Comparison of ENCODE assay signal across 18 mouse cellular contexts in genomic region chr12:84766113-84766735, GRCm38 (mm10). TPM values are rescaled to one million over a fixed set of nuclear protein-coding genes. Genes with fewer than 3 reads are reported as not detected.
DNase-seq lines count a peak whose midpoint lies in the region; ATAC-seq and TF ChIP-seq lines count a peak whose summit lies in the region.
"Had no signal": no experiment of that assay in that cellular context is flagged by ENCODE, and none has a peak within 500 bp of the region (broad histone marks: within the 10 kb centered on the region; RNA-seq: fewer than 3 reads in every experiment).

No protein-coding gene starts in this region.

- intact Hi-C loops in heart, postnatal 25 days (cut with DNase I): no loop called here

- no peaks in the 10 kb centered on the region for H3K9me3 ChIP-seq in heart, embryonic 12.5 days (replicated peaks)
- no peaks in the 10 kb centered on the region for H3K9me3 ChIP-seq in kidney, embryonic 16.5 days (ENCODE audit: low read length)
- no peaks in the 10 kb centered on the region for H3K9me3 ChIP-seq in E14TG2a.4 (ENCODE audit: low read length)
- no peaks in the 10 kb centered on the region for H3K9me3 ChIP-seq in intestine, embryonic 15.5 days
- H3K9me3 ChIP-seq: forebrain, embryonic 15.5 days; hindbrain, embryonic 12.5 days; limb, embryonic 13.5 days had no signal

- H3K9ac ChIP-seq in heart, embryonic 12.5 days: no peak overlapping the region
- no peak overlapping the region for H3K9ac ChIP-seq in kidney, embryonic 16.5 days (replicated peaks; ENCODE audit: low read length)
- H3K9ac ChIP-seq in intestine, embryonic 15.5 days: no peak overlapping the region
- H3K9ac ChIP-seq: forebrain, embryonic 15.5 days; hindbrain, embryonic 12.5 days; limb, embryonic 13.5 days had no signal

- H3K27me3 ChIP-seq in heart, embryonic 12.5 days (replicated peaks): no peaks in the 10 kb centered on the region
- H3K27me3 ChIP-seq in kidney, embryonic 16.5 days (ENCODE audit: insufficient read depth, low read length): no peaks in the 10 kb centered on the region
- no peaks in the 10 kb centered on the region for H3K27me3 ChIP-seq in E14TG2a.4 (ENCODE audit: insufficient read depth, low read length)
- H3K27me3 ChIP-seq in intestine, embryonic 15.5 days (replicated peaks): no peaks in the 10 kb centered on the region
- H3K27me3 ChIP-seq: CH12.LX; forebrain, embryonic 15.5 days; hindbrain, embryonic 12.5 days; limb, embryonic 13.5 days had no signal

- no peak overlapping the region for H3K4me2 ChIP-seq in heart, embryonic 12.5 days
- no peak overlapping the region for H3K4me2 ChIP-seq in kidney, embryonic 16.5 days (replicated peaks; ENCODE audit: low read depth, low read length)
- no peak overlapping the region for H3K4me2 ChIP-seq in intestine, embryonic 15.5 days (replicated peaks)
- H3K4me2 ChIP-seq: forebrain, embryonic 15.5 days; hindbrain, embryonic 12.5 days; limb, embryonic 13.5 days had no signal

- 51% methylated on average over 5 of the region's 5 CpGs for WGBS in heart, embryonic 12.5 days
- WGBS in kidney, embryonic 16.5 days: 57% methylated on average over 5 of the region's 5 CpGs
- 72% methylated on average over 5 of the region's 5 CpGs for WGBS in intestine, embryonic 15.5 days

- TF ChIP-seq CTCF in E14TG2a.4 (conservative IDR thresholded peaks at IDR 0.05; ENCODE audit: low read length): no peak

- DNase-seq in heart, postnatal 25 days (ENCODE audit: low spot score): no peak
- no peak for DNase-seq in kidney, postnatal 36 days
- DNase-seq in adrenal gland, postnatal 10 days: no peak
- DNase-seq in layer of hippocampus, adult 9-10 months (ENCODE audit: low spot score): no peak
- DNase-seq: adrenal gland, postnatal 25 days; cerebellum, adult 8-10 months; kidney, adult 18-20 months; lung, adult 18-20 months; lung, postnatal 4 days had no signal

- ATAC-seq in heart, embryonic 12.5 days (ENCODE audit: insufficient number of reproducible peaks, low FRiP score): peak; percentile 56
- peak; percentile 78; the same call in 1 of the 2 replicates for ATAC-seq in kidney, embryonic 16.5 days (ENCODE audit: low FRiP score, low TSS enrichment)
- ATAC-seq in intestine, embryonic 15.5 days: peak; percentile 60
- ATAC-seq: forebrain, embryonic 15.5 days; midbrain, embryonic 16.5 days had no signal

- H3K36me3 ChIP-seq in heart, embryonic 12.5 days: peaks cover 38% of the 10 kb centered on the region
- H3K36me3 ChIP-seq in kidney, embryonic 16.5 days (ENCODE audit: insufficient read depth, low read length): peaks cover 23% of the 10 kb centered on the region
- H3K36me3 ChIP-seq in E14TG2a.4 (ENCODE audit: insufficient read depth, low read length): peaks cover 80% of the 10 kb centered on the region
- H3K36me3 ChIP-seq in intestine, embryonic 15.5 days: peaks cover 12% of the 10 kb centered on the region; the same call in 1 of the 2 replicates

- H3K27ac ChIP-seq in heart, embryonic 12.5 days (ENCODE audit: poor library complexity, severe bottlenecking): no peak overlapping the region
- H3K27ac ChIP-seq in kidney, embryonic 16.5 days (ENCODE audit: low read length): no peak overlapping the region
- H3K27ac ChIP-seq in intestine, embryonic 15.5 days: 0 out of 2 replicates have a peak overlapping the region, but pooled peaks have one; percentile 22
- H3K27ac ChIP-seq: forebrain, embryonic 15.5 days; hindbrain, embryonic 12.5 days; limb, embryonic 13.5 days had no signal

- H3K4me1 ChIP-seq in heart, embryonic 12.5 days (replicated peaks): peaks cover 19% of the 10 kb centered on the region
- H3K4me1 ChIP-seq in kidney, embryonic 16.5 days (ENCODE audit: insufficient read depth, low read length): peaks cover 18% of the 10 kb centered on the region
- H3K4me1 ChIP-seq in E14TG2a.4 (replicated peaks; ENCODE audit: low read depth, low read length): peaks cover 86% of the 10 kb centered on the region
- peaks cover 14% of the 10 kb centered on the region for H3K4me1 ChIP-seq in intestine, embryonic 15.5 days (replicated peaks)

- no peak overlapping the region for H3K4me3 ChIP-seq in heart, embryonic 12.5 days
- H3K4me3 ChIP-seq in kidney, embryonic 16.5 days (ENCODE audit: low read length): no peak overlapping the region
- H3K4me3 ChIP-seq in E14TG2a.4 (replicated peaks; ENCODE audit: low read length): peak overlapping the region; percentile 26; the same call in 1 of the 2 replicates
- no peak overlapping the region for H3K4me3 ChIP-seq in intestine, embryonic 15.5 days (replicated peaks)
- H3K4me3 ChIP-seq: forebrain, embryonic 15.5 days; hindbrain, embryonic 12.5 days; limb, embryonic 13.5 days had no signal

RNA-seq across cellular contexts. Expression of gene Npc2, which starts 6.7 kb away (rescaled TPM):
- 55.0 and 56.5 TPM in 2 replicates for polyA plus RNA-seq in heart, embryonic 12.5 days (2016; fragmentation: Nextera tagmentation; extraction: Ambion mirVana)
- 10 to 100 TPM; 25.7 to 30.4 TPM for total RNA-seq in heart, postnatal 25 days (2021)
- polyA plus RNA-seq in kidney, embryonic 16.5 days (2015; fragmentation: Nextera tagmentation; extraction: Ambion mirVana): 65.4 and 69.8 TPM in 2 replicates
- polyA plus RNA-seq in intestine, embryonic 15.5 days (2015; fragmentation: Nextera tagmentation; extraction: Ambion mirVana): 76.7 and 77.9 TPM in 2 replicates
- 10 to 100 TPM; 65.4 to 69.5 TPM for total RNA-seq in adrenal gland, postnatal 10 days (2021)

RNA-seq across cellular contexts. Expression of gene Isca2, which starts 6.8 kb away (rescaled TPM):
- polyA plus RNA-seq in heart, embryonic 12.5 days (2016; fragmentation: Nextera tagmentation; extraction: Ambion mirVana): 127 and 137 TPM in 2 replicates
- 10 to 100 TPM; 80.0 to 84.7 TPM for total RNA-seq in heart, postnatal 25 days (2021)
- polyA plus RNA-seq in kidney, embryonic 16.5 days (2015; fragmentation: Nextera tagmentation; extraction: Ambion mirVana): 148 and 150 TPM in 2 replicates
- polyA plus RNA-seq in intestine, embryonic 15.5 days (2015; fragmentation: Nextera tagmentation; extraction: Ambion mirVana): 124 and 134 TPM in 2 replicates
- 100 to 1,000 TPM in 1 of 2 experiments, 10 to 100 TPM in 1; 94.6 to 121 TPM for total RNA-seq in adrenal gland, postnatal 10 days (2021)
